Mouse (Mus musculus) G1E (cell line): Measurements from ENCODE around the gene Endod1. TPM values are rescaled to one million over a fixed set of nuclear protein-coding genes. Genes with fewer than 3 reads are reported as not detected.
"Not testable (repeated sequence)": the region's sequence is repeated elsewhere in the genome, so short reads cannot be mapped to it uniquely, and the experiment has no call there.

ENCODE experiments used
- ATAC-seq: 2 replicates; pipeline ENCODE4 v1.8.0; 2016; ENCODE audit warnings: mild to moderate bottlenecking; ENCODE audit not compliant: insufficient number of reproducible peaks, poor library complexity, low FRiP score, severe bottlenecking; ENCODE audit errors: extremely low read depth
- DNase-seq: peaks from one replicate; pipeline ENCODE4 v3.0.0; 2012; ENCODE audit warnings: low spot score
- H3K27me3 ChIP-seq: 2 replicates; pipeline ENCODE4 v1.6.1; 2012; ENCODE audit warnings: mild to moderate bottlenecking, low read length, inconsistent platforms; ENCODE audit not compliant: insufficient read depth
- H3K36me3 ChIP-seq: replicated peaks from 2 replicates; pipeline ENCODE3; 2012; ENCODE audit warnings: mild to moderate bottlenecking, inconsistent platforms
- H3K4me1 ChIP-seq: 2 replicates; pipeline ENCODE4 v1.6.1; 2012; ENCODE audit warnings: low read depth, low read length, inconsistent platforms, mixed read lengths; ENCODE audit not compliant: insufficient read depth
- H3K4me3 ChIP-seq: 2 replicates; pipeline ENCODE4 v1.5.1; 2012; ENCODE audit warnings: low read depth, mild to moderate bottlenecking, inconsistent platforms, low read length, moderate library complexity, mixed read lengths
- H3K9me3 ChIP-seq: replicated peaks from 2 replicates; pipeline ENCODE4 v1.6.1; 2012; ENCODE audit warnings: inconsistent platforms
- CTCF ChIP-seq: IDR thresholded peaks from 2 replicates; pipeline ENCODE4 v1.5.1; 2012; ENCODE audit warnings: low read depth, low read length, inconsistent platforms, mixed read lengths
- GATA1 ChIP-seq: IDR thresholded peaks from 2 replicates; pipeline ENCODE4 v1.6.1; 2012; ENCODE audit warnings: borderline replicate concordance, low read length, inconsistent platforms, mixed read lengths
- GATA2 ChIP-seq: IDR thresholded peaks from 2 replicates; pipeline ENCODE4 v1.6.1; 2012; ENCODE audit warnings: low read depth, low read length, inconsistent platforms, borderline replicate concordance
- POLR2AphosphoS5 ChIP-seq: IDR thresholded peaks from 2 replicates; pipeline ENCODE4 v1.6.1; 2012; ENCODE audit warnings: low read depth, low read length, inconsistent platforms; ENCODE audit not compliant: insufficient replicate concordance
- TAL1 ChIP-seq: conservative IDR thresholded peaks from 2 replicates; pipeline ENCODE4 v1.6.1; 2012; ENCODE audit warnings: low read depth, low read length, inconsistent platforms, mixed read lengths
- polyA plus RNA-seq: library from polyadenylated mRNA; stranded (reverse); fragments of >175 nt; gene quantifications from 2 replicates; pipeline ENCODE4 v1.2.3, GENCODE M21; 2012
- total RNA-seq, 2 experiments: library from RNA; stranded (forward) in 1 of 2; stranded (reverse) in 1 of 2; fragments of 200-1000 nt in 1 of 2; fragments of >200 nt in 1 of 2; fragmentation: Nextera tagmentation in 1 of 2; gene quantifications; 2 replicates each; pipeline ENCODE4 v1.2.3; 2014 to 2017

The Endod1 gene
- total and polyA plus RNA-seq, 3 experiments = 5.1 to 26.7 (median 7.5) TPM

- H3K36me3 ChIP-seq = peaks cover 39% of the 10 kb centered on the region
- no peaks in the 10 kb centered on the region for H3K9me3 ChIP-seq
- ATAC-seq (no peak), DNase-seq (no peak)
- H3K4me1 ChIP-seq = peaks cover 11% of the 10 kb centered on the region; the same call in 1 of the 2 replicates
- H3K4me3 ChIP-seq = no peak overlapping the region
- no peaks in the 10 kb centered on the region for H3K27me3 ChIP-seq
- TF ChIP-seq TAL1 (no peak), CTCF (no peak), POLR2AphosphoS5 (no peak)
These were observed 26.5 kb downstream of the Endod1 start for GRCm38 (mm10) chr9:14354852-14355251.

- H3K4me1 ChIP-seq = peaks cover 11% of the 10 kb centered on the region; the same call in 1 of the 2 replicates
- DNase-seq (no peak), ATAC-seq (no peak)
- H3K27me3 ChIP-seq = 0 out of 2 replicates have a peak, but pooled peaks cover 2% of the 10 kb centered on the region
- H3K4me3 ChIP-seq = no peak overlapping the region
- H3K9me3 ChIP-seq = no peaks in the 10 kb centered on the region
- no peak for TF ChIP-seq POLR2AphosphoS5
- TF ChIP-seq GATA1 = no peak
- TF ChIP-seq CTCF = no peak
- TF ChIP-seq GATA2 = no peak
- TF ChIP-seq TAL1 = no peak
- peaks cover 29% of the 10 kb centered on the region for H3K36me3 ChIP-seq
These were observed 29.0 kb downstream of the Endod1 start for GRCm38 (mm10) chr9:14352337-14352736.

GRCm38 (mm10) chr9:14350787-14351186 lies 30.5 kb downstream of the Endod1 start:
- Histone ChIP-seq H3K36me3 (peaks cover 14% of the 10 kb centered on the region), H3K9me3 (no peaks in the 10 kb centered on the region), H3K4me1 (peaks cover 11% of the 10 kb centered on the region; the same call in 1 of the 2 replicates), H3K27me3 (peaks cover 2% of the 10 kb centered on the region; the same call in 1 of the 2 replicates), H3K4me3 (no peak overlapping the region)
- TF ChIP-seq GATA1 = no peak
- TF ChIP-seq GATA2 = no peak
- no peak for TF ChIP-seq POLR2AphosphoS5
- TF ChIP-seq TAL1 = no peak
- TF ChIP-seq CTCF = no peak
- DNase-seq = no peak
- no peak for ATAC-seq

GRCm38 (mm10) chr9:14349380-14349779 lies 31.9 kb downstream of the Endod1 start:
- TF ChIP-seq GATA1 (no peak), POLR2AphosphoS5 (no peak), CTCF (no peak), TAL1 (no peak), GATA2 (no peak)
- DNase-seq (no peak), ATAC-seq (no peak)
- Histone ChIP-seq H3K9me3 (no peaks in the 10 kb centered on the region), H3K4me3 (no peak overlapping the region), H3K4me1 (peaks cover 14% of the 10 kb centered on the region; the same call in 1 of the 2 replicates), H3K36me3 (peaks cover 6% of the 10 kb centered on the region), H3K27me3 (peaks cover 6% of the 10 kb centered on the region; the same call in 1 of the 2 replicates)

- H3K27me3 ChIP-seq = peaks cover 14% of the 10 kb centered on the region
- peaks cover 14% of the 10 kb centered on the region; the same call in 1 of the 2 replicates for H3K4me1 ChIP-seq
- TF ChIP-seq GATA2 (no peak), POLR2AphosphoS5 (no peak), CTCF (0 out of 2 replicates have a peak, but pooled peaks have one; percentile 42), GATA1 (no peak), TAL1 (no peak)
- ATAC-seq = peak; percentile 34; the same call in 1 of the 2 replicates
- H3K4me3 ChIP-seq = no peak overlapping the region
- H3K36me3 ChIP-seq = no peaks in the 10 kb centered on the region
- H3K9me3 ChIP-seq = no peaks in the 10 kb centered on the region
- no peak for DNase-seq
These were observed 32.9 kb downstream of the Endod1 start for GRCm38 (mm10) chr9:14348416-14348815.

GRCm38 (mm10) chr9:14345866-14346265 lies 35.4 kb downstream of the Endod1 start:
- H3K27me3 ChIP-seq = peaks cover 23% of the 10 kb centered on the region
- not testable (repeated sequence) for H3K9me3 ChIP-seq, H3K4me3 ChIP-seq, H3K36me3 ChIP-seq, ATAC-seq, H3K4me1 ChIP-seq, DNase-seq

- no peaks in the 10 kb centered on the region for H3K36me3 ChIP-seq
- TF ChIP-seq TAL1 = no peak
- TF ChIP-seq GATA1 = no peak
- TF ChIP-seq CTCF = peak; percentile 68; the same call in 1 of the 2 replicates
- ATAC-seq = no peak
- peaks cover 24% of the 10 kb centered on the region for H3K27me3 ChIP-seq
- peaks cover 3% of the 10 kb centered on the region for H3K4me1 ChIP-seq
- no peak overlapping the region for H3K4me3 ChIP-seq
- peak; percentile 15 for DNase-seq
- H3K9me3 ChIP-seq = no peaks in the 10 kb centered on the region
These were observed 39.2 kb downstream of the Endod1 start for GRCm38 (mm10) chr9:14342041-14342668.
